11 mouse cellular contexts compared by ENCODE assay signal in genomic region chr17:6920351-6920894, GRCm38 (mm10). TPM values are rescaled to one million over a fixed set of nuclear protein-coding genes. Genes with fewer than 3 reads are reported as not detected.
DNase-seq lines count a peak whose midpoint lies in the region; ATAC-seq and TF ChIP-seq lines count a peak whose summit lies in the region.
"Not testable (repeated sequence)": the region's sequence is repeated elsewhere in the genome, so short reads cannot be mapped to it uniquely, and the experiment has no call there.
"Had no signal": no experiment of that assay in that cellular context is flagged by ENCODE, and none has a peak within 500 bp of the region (broad histone marks: within the 10 kb centered on the region; RNA-seq: fewer than 3 reads in every experiment).

No protein-coding gene starts in this region.

- H3K9ac ChIP-seq in liver, embryonic 11.5 days (ENCODE audit: low read depth, low read length); liver, embryonic 13.5 days: not testable (repeated sequence)

- DNase-seq in G1E (ENCODE audit: low spot score); liver, embryonic 11.5 days (ENCODE audit: low spot score); liver, embryonic 13.5 days: not testable (repeated sequence)

- ATAC-seq in G1E (ENCODE audit: extremely low read depth, insufficient number of reproducible peaks, low FRiP score, poor library complexity, severe bottlenecking) = peak; percentile 34; the same call in 1 of the 2 replicates
- ATAC-seq in common myeloid progenitor, adult 5-6 weeks (replicated peaks; ENCODE audit: low read depth, poor library complexity, severe bottlenecking) = peak; percentile 76
- peak; percentile 39; the same call in 1 of the 2 replicates for ATAC-seq in liver, embryonic 11.5 days (replicated peaks; ENCODE audit: low FRiP score)
- peak; percentile 54 for ATAC-seq in liver, embryonic 13.5 days (ENCODE audit: low read depth)
- peak; percentile 76 for ATAC-seq in megakaryocyte progenitor cell, adult 5-6 weeks (replicated peaks; ENCODE audit: poor library complexity)

- TF ChIP-seq CTCF in G1E (IDR thresholded peaks at IDR 0.05; ENCODE audit: low read depth, low read length) = not testable (repeated sequence)

- H3K4me1 ChIP-seq in G1E (ENCODE audit: insufficient read depth, low read depth, low read length); liver, embryonic 11.5 days (replicated peaks; ENCODE audit: control insufficient read depth, insufficient read depth, low read length); liver, embryonic 13.5 days (replicated peaks): not testable (repeated sequence)

- H3K36me3 ChIP-seq in G1E (replicated peaks); liver, embryonic 11.5 days (ENCODE audit: control insufficient read depth, insufficient read depth, low read length); liver, embryonic 13.5 days: not testable (repeated sequence)

- 81% methylated on average over 7 of the region's 7 CpGs for WGBS in liver, embryonic 11.5 days
- 46% methylated on average over 7 of the region's 7 CpGs for WGBS in liver, embryonic 13.5 days (ENCODE audit: insufficient replicate concordance)

- H3K27me3 ChIP-seq in G1E (ENCODE audit: insufficient read depth, low read length); liver, embryonic 11.5 days (replicated peaks; ENCODE audit: control insufficient read depth, insufficient read depth, low read length); liver, embryonic 13.5 days: not testable (repeated sequence)

- H3K27ac ChIP-seq in liver, embryonic 11.5 days (ENCODE audit: low read depth, low read length); liver, embryonic 13.5 days: not testable (repeated sequence)

- not testable (repeated sequence) for H3K4me2 ChIP-seq in liver, embryonic 11.5 days; liver, embryonic 13.5 days

- not testable (repeated sequence) for H3K4me3 ChIP-seq in G1E (ENCODE audit: low read depth, low read length); liver, embryonic 11.5 days (ENCODE audit: low read depth, low read length); liver, embryonic 13.5 days (replicated peaks)

- H3K9me3 ChIP-seq in G1E (replicated peaks); liver, embryonic 11.5 days (ENCODE audit: control insufficient read depth, low read length); liver, embryonic 13.5 days (replicated peaks): not testable (repeated sequence)

RNA-seq across cellular contexts. Expression of gene Rsph3b, which starts 28.1 kb away (rescaled TPM):
- total RNA-seq in G1E (2014; fragmentation: Nextera tagmentation) = 23.3 and 29.7 TPM in 2 replicates
- total RNA-seq in G1E (2017) = 17.3 and 23.2 TPM in 2 replicates
- 21.7 and 22.6 TPM in 2 replicates for polyA plus RNA-seq in G1E (2012)
- total RNA-seq in common myeloid progenitor, adult 5-6 weeks (2017) = 43.6 and 46.6 TPM in 2 replicates
- 28.1 and 29.6 TPM in 2 replicates for polyA plus RNA-seq in liver, embryonic 11.5 days (2014; fragmentation: Nextera tagmentation; extraction: Ambion mirVana)
- polyA plus RNA-seq in liver, embryonic 13.5 days (2015; fragmentation: Nextera tagmentation; extraction: Ambion mirVana) = 13.7 and 17.2 TPM in 2 replicates
- 30.8 and 30.9 TPM in 2 replicates for total RNA-seq in megakaryocyte progenitor cell, adult 5-6 weeks (2015)
- total RNA-seq in megakaryocyte progenitor cell, adult 5-6 weeks (2017) = 33.0 and 39.2 TPM in 2 replicates

RNA-seq across cellular contexts. Expression of gene Tagap1, which starts 40.5 kb away (rescaled TPM):
- total RNA-seq in G1E (2014; fragmentation: Nextera tagmentation) (13.9 and 16.9 TPM in 2 replicates), G1E (2017) (17.9 and 21.9 TPM in 2 replicates)
- polyA plus RNA-seq in G1E (2012) = 3.7 and 4.9 TPM in 2 replicates
- total RNA-seq in common myeloid progenitor, adult 5-6 weeks (2017) = 39.2 and 40.2 TPM in 2 replicates
- 36.4 TPM in 2 replicates for polyA plus RNA-seq in liver, embryonic 11.5 days (2014; fragmentation: Nextera tagmentation; extraction: Ambion mirVana)
- polyA plus RNA-seq in liver, embryonic 13.5 days (2015; fragmentation: Nextera tagmentation; extraction: Ambion mirVana) = 13.7 and 15.2 TPM in 2 replicates
- 45.2 and 58.1 TPM in 2 replicates for total RNA-seq in megakaryocyte progenitor cell, adult 5-6 weeks (2015)
- 34.9 and 46.6 TPM in 2 replicates for total RNA-seq in megakaryocyte progenitor cell, adult 5-6 weeks (2017)

RNA-seq across cellular contexts. Expression of gene Rnaset2b, which starts 50.0 kb away (rescaled TPM):
- 96.6 and 106 TPM in 2 replicates for total RNA-seq in G1E (2014; fragmentation: Nextera tagmentation)
- 105 and 150 TPM in 2 replicates for total RNA-seq in G1E (2017)
- polyA plus RNA-seq in G1E (2012) = 3.6 and 88.1 TPM in 2 replicates
- 429 and 483 TPM in 2 replicates for total RNA-seq in common myeloid progenitor, adult 5-6 weeks (2017)
- polyA plus RNA-seq in liver, embryonic 11.5 days (2014; fragmentation: Nextera tagmentation; extraction: Ambion mirVana) = 138 and 150 TPM in 2 replicates
- polyA plus RNA-seq in liver, embryonic 13.5 days (2015; fragmentation: Nextera tagmentation; extraction: Ambion mirVana) = 101 and 107 TPM in 2 replicates
- 863 and 899 TPM in 2 replicates for total RNA-seq in megakaryocyte progenitor cell, adult 5-6 weeks (2015)
- 903 and 1,046 TPM in 2 replicates for total RNA-seq in megakaryocyte progenitor cell, adult 5-6 weeks (2017)

RNA-seq across cellular contexts. Expression of gene Gm49721, which starts 58.3 kb away (rescaled TPM):
- total RNA-seq in G1E (2014; fragmentation: Nextera tagmentation) = not detected in 2 replicates
- total RNA-seq in G1E (2017) = 0.05 and 0.23 TPM in 2 replicates
- polyA plus RNA-seq in G1E (2012) = not detected in 2 replicates
- total RNA-seq in common myeloid progenitor, adult 5-6 weeks (2017) = not detected in 2 replicates
- polyA plus RNA-seq in liver, embryonic 11.5 days (2014; fragmentation: Nextera tagmentation; extraction: Ambion mirVana) = 0.12 TPM in 1 of 2 replicates, not detected in the other
- polyA plus RNA-seq in liver, embryonic 13.5 days (2015; fragmentation: Nextera tagmentation; extraction: Ambion mirVana) = 0.09 TPM in 1 of 2 replicates, not detected in the other
- not detected in 2 replicates for total RNA-seq in megakaryocyte progenitor cell, adult 5-6 weeks (2015)
- not detected in 2 replicates for total RNA-seq in megakaryocyte progenitor cell, adult 5-6 weeks (2017)
- total RNA-seq: adrenal gland, adult 18-20 months; adrenal gland, postnatal 14 days; CH12.LX had no signal
- polyA plus RNA-seq: embryonic facial prominence, embryonic 13.5 days; embryonic facial prominence, embryonic 15.5 days; Patski had no signal
